Mouse (Mus musculus) heart, postnatal 4 days (tissue): ENCODE results near the gene Kcng3. TPM values are rescaled to one million over a fixed set of nuclear protein-coding genes. Genes with fewer than 3 reads are reported as not detected.

Source experiments
- DNase-seq: peaks from one replicate; pipeline ENCODE4 v3.0.0; 2021
- total RNA-seq, 2 experiments: library from RNA; stranded (reverse); gene quantifications; 2 replicates each; pipeline ENCODE4 v1.2.3; 2021

Kcng3 gene
- total RNA-seq, 2 experiments from 2014 or later: not detected

DNA sequence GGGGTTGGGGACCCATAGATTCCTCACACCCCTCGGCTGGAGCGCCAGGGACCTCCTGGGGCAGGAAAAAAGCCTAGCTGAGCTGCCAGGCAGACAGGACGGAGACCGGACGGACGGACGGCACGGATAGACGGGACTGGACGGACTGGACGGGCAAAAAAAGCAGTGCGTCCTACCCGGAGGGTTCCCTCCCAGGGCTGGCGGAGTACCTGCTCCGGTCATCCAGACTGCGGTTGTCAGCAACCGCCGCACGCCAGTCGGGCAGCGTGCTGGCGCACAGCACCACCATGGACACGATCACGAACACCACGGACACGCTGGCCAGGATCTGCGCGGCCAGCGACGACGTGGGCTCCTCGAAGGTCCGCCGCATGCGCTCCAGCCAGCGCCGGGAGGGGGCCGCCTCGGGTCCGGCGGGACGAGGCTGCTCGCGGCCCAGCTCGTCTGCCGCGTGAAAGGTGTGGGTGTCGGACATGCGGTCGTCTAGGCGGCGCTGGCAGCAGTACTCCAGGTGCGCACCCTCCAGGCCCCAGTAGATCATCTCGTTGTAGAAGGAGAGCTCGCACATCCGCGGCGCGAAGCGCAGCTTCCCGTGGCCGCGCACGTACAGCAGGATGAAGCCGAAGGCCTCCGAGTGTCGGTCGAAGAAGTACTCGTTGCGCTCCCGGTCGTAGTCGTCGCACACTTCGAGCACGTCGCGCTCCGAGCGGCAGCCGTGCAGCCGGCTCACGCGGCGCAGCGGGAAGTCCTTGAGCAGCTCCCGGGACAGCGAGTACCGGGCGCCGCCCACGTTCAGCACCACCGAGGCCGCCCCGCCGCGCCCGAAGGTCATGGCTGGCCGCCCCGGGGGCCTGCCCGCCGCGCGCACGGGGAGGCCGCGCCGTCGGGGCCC lies 662 bp downstream of the Kcng3 start:
- DNase-seq: peak; percentile 15

DNA sequence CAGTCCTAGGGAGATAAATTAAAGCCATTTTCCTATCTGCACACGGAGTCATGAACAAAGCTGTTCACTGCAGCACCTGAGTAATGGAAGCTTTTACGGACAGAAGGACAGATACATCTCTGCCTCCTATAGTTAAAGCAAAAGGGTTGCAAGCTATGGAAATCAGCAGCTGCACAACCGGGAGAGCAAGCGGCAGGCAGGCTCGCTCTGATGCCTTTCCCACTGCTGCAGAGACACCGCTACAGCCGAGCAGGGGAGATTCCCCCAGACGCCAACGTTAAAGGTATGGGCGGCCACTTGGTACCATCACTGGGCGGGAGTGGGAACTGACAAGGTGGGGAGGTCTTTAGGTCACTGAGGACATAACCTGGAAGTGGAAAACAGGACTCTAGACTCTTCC lies 17.8 kb downstream of the Kcng3 start:
- no peak for DNase-seq

DNA sequence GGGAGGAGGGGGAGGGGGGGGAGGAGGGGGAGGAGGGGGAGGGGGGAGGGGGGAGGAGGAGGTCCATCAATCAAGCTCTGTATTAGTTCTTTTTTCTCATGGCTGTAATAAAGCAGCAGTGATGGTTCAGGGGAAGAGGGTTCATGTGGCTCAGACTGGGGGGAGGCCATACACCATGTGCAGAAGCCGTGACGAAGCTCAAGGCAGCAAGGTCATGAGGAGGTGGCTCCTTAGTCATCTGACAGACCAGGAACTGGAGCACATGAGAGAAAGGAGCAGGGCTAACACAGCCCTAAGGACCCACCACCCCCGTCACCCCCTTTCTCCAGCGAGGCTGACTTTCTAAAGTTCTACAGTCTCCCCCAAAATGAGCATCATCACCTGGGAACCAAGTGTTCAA lies 22.2 kb downstream of the Kcng3 start:
- no peak for DNase-seq

DNA sequence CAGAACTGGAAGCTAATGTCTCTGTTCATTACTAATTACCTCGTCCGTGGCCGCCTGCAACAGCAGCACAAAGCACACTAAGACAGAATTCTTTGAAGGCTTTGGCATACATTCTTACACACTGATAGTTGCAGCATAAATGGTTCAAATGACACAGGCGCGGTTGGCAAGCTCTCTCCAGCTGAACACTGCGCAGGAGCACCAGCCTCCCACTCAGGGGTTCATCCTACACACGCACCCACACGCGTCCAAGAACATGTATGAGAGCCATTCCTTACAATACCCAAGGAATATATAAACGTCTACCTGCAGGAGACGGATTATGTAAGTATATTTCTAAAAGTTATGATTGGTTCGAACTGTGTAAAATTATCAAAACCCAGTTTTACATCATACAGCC lies 30.7 kb downstream of the Kcng3 start:
- no peak for DNase-seq

DNA sequence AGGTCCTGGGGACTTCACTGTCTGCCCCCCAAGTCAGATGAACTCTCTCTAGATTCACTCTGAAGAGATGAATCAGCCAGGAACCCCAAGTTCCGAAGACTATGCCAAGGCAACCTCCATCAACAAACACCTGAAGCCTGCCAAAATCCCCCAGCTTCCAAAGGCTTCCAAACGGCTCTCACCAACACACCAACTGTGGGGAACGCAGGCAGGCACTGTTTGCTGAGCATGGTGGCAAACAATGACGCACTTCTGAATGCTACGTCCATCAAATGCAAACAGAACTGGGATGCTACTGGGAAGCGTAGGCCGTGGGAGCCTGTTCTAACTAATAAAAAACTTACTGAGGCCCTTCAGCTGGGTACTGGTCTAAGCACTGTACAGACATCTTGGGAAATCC lies 35.7 kb downstream of the Kcng3 start:
- DNase-seq: no peak

DNA sequence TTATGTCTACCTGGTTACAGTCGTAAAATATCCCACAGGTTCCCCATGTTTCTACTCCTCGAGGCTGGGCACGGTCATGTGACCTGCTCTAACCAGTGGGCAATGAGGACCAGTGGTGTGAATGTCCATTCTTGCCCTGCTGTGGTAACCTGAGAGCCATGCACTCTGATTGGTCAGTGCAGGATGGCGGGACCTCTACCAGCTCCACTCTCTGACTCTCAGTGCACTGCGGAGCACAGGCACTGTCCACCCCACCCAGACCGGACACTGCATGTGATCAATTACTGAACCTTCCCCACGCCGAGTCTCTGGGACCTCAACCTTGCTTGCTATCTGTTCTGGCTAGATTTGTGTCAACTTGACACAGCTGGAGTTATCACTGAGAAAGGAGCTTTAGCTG lies 37.2 kb downstream of the Kcng3 start:
- DNase-seq: no peak

DNA sequence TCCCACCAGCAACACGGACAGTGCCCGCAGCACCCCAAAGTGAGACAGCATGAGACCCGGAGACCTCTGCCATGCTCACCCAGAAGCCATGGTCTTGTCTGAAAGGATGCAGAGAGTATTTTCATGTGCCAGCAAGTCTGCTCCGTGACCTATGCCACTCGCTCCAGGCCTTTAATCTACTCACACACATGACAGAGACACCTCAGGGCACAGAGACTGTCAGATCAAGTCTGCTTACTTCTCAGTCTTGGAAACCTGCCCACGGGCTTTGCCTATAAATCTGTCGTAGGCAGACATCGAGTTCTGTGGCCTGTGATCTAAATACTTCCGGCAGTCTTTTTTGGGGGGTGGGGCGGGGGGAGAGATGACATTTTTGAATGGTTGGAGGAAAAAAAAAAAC lies 38.3 kb downstream of the Kcng3 start:
- no peak for DNase-seq

DNA sequence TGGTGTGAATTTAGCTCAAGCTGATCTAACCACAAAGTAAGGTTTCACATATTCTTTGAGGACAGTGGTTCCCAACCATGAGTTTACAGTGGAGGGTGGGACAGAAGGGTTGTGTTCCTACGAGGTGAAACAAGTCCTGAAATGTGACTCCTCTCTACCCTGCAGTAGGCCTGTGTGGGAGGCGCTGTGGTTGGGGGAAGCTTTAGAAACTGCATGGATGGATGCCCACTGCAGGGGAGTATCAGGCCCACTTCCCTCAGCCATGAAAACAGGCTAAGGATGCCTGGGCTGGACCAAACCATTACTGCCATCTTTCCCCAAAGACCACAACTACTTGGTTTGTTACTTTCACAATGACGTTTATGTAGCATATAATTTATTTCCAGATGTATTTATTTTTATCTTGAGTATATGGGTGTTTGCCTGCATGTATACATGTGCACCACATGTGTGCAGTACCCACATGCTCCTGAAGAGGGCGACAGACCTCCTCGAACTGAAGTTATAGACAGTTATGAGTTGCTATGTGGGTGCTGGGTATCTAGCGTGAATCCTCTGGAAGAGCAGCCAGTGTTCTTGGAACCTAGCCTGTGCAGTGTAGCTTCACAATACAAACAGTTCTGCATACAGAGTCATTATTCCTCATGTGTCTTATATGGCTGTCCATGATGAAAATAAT lies 42.9 kb downstream of the Kcng3 start:
- DNase-seq: no peak

DNA sequence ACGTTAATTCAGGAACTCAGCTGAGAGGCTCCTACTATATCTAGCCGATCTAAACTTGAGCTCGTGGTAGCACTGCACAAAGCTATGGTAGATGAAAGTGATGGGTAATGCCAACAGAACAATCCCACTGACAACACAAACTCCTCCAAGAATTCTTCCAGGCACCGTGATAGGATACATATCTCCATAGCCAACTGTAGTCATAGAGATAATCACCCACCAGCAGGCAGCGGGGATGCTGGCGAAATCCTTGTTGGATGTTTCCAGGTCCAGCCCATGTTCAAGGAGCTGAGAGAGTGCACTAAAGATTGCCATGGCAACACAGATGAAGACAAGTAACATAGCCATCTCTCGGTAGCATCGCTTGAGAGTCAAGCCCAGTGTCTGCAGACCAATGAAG lies 44.0 kb downstream of the Kcng3 start:
- DNase-seq: no peak

DNA sequence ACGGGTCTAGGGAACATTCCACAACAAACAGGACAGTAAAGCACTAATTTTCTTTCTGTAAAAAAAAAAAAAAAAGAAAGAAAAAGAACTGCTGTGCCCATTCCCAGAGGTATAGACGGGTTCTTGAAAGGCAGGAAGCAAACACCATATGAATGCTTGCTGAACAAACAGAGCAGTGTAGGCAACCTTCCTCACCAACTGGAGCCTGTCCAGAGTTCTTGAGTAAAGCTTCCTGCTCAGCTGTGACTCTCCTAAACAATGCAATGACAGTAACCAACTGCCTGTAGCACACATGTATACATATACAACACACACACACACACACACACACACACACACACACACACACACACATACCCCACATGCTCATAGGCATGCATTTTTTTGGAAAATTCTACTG lies 49.1 kb downstream of the Kcng3 start:
- DNase-seq: no peak

DNA sequence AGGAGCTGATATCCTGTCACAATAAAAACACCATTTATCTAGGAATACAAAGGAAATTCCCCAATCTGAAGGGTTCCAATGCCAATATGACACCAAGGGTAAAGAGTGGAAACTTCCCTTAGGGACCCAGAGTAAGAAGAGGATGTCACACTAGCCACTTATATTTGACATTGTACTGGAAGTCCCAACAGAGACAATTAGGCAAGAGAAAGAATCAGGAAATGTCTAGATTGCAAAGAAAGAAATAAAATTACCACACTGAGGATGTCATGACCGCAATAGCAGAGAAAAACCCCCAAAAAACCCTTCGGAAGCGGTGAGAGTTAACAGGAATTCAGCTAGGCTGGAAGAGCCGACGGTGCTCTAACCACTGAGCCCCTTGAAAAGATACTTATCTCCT lies 51.0 kb downstream of the Kcng3 start:
- no peak for DNase-seq

DNA sequence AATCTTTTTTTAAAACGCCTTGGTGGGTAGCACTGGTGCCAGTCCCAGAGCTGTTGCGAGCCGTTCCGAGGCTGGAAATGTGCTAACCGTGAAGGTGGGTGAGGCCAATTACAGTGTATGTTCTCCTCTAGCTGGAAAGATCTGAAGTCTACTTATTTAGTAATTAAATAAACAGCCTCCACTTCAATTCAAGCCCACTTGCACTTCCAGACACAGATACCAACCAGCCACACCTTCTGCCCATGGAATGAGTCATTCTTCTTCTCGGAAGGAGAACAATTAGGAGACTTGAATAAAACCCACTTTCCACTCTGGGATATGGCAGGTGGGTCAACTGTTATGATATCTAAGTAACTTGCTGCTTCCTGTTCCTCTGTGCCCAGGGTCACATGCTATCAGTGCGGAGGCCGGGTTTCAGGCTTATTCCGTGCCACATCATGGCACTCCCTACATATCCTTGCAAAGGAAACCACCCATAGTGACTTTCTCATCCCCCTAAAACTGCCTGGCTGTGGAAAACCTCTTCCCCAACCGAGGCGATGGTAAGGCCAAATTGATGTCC lies 54.8 kb downstream of the Kcng3 start:
- DNase-seq: no peak

DNA sequence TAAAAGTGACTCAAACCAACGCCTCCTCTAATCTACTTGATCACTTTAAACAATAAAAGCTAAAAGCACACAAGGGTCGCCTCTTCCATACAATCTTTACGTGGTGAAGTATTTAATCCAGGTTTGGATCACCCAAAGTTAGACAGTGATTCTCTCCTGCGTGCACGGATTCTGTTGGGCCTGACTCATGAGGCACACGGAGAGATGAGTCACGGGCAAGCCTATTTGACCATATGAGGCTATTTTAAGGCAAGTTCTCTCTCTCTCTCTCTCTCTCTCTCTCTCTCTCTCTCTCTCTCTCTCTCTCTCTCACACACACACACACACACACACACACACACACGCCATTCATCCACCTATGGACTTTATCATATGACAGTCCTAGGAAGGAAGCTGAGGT lies 57.1 kb downstream of the Kcng3 start:
- DNase-seq: no peak

DNA sequence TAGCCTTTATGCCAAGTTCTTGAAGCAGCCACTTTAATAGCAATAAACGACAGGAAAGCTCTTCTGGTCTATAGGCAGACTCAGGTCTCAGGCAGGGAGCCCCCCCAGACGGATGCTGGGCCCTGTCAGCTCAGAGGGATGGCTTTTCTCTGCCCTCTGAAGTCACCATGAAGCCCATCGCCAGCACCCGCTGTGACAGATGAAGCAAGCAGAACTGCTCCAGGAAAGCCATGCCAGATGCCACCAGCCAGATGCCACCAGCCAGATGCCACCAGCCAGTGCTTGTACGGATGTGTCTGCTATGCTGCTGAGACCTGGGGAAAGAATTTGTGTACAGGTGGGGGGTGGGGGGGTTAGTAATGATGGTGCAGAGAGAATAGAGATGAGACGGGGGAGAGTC lies 58.6 kb downstream of the Kcng3 start:
- DNase-seq: no peak

DNA sequence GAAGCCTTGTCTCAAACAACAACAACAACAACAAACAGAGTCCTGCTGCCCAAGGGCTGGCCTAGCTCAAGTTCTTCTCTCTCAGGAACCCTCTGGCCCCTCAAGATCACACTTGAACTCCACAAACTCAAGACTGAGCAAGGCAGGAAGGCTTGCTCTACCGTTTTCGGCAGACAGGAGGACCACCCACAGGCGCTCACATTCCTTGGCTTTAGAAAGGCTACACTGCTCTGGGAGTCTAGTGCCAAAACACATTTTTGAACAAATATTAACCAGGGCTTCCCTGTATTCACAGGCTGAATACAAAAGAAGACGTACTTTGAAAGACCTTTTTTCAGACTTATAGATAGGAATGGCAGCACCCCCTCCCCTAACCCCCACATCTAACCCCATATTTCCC lies 59.3 kb downstream of the Kcng3 start:
- no peak for DNase-seq

DNA sequence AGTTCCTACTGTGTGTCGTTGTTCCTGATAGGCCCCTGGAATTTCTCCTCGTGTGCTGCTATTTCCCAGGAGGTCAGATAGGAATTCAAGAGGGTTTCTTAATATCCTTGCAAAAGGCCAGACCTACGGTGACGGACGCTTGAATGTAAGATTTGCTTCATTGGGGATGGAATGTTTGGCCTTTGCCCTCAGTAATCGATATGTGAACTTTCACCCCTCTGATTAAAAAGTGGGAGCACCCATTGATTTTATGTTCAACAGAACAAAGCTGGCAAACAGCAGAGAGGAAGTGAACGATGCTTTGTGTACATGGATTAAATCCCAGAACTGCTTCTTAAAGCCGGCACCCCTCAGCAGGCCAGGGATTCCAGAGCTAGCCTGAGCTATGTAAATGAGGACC lies 64.3 kb downstream of the Kcng3 start:
- no peak for DNase-seq

DNA sequence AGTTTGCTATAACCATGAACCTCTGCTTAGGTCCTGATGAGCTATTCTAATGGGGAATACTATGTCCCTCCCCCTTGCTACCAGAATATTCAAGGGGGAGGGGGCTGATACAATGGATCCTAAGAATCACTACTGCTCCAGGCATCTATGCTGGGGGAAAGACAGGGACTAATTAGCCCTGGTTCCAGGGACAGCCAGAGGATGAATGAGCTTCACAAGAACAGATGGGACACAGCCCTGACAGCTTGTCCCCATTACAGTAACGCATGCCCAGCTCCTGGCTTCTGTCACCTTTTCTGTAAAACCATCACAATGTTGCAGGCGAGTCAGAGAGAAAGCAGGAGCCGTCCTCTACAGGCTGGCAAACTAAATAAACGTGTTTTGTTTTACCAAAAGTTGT lies 66.2 kb downstream of the Kcng3 start:
- DNase-seq: no peak

DNA sequence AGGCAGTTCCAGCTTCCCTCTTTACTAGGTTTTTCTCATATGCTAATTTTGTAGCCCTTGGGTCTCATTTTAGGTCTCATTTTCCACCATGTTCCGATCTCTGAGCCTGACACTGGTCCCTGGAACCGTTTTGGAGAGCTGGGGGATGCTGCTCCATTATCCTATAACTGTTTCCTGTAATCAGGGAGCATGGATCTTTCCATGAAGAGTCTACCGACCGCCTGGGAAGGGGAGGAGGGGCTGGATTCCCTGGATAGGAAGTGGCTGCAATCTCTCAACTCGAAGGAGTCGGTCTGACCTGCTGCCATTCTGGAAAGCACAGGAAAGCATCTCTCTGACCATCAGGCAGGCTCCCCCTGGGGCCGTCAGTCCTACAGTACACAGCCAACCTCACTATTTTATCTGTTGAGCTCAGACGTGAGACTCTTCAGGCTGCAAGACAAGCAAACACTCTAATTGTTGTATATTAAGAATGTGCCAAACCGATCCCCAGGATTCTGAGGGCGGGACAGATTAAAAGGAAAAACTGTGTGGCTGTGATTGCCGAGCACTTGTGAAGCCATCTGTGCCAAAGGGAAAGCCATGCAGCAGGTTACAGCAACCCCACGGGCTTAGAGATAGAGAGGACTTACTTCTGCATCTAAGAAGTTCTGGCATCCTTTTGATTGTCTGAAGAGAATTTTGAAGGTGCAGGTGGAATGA lies 67.4 kb downstream of the Kcng3 start:
- DNase-seq: no peak

DNA sequence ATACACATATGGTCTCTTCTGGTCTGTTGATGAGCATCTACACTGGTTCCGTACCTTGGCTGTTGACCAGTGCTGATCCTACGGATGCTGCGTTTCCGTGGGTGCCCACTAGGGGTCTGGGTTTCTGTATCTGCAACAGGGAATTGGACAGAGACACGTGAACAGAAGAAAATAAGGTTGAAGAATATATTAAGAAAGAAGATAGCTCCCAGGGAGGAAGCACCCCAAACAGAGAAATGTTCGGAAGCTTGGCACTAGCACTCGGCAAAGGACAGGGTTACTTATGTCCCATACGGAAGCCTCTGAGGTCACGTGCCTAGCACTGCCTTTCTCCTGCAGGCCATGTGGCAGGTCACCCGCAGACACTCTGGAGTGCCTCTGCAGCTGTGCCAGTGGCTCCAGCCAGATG lies 68.0 kb downstream of the Kcng3 start:
- peak; percentile 71 for DNase-seq

DNA sequence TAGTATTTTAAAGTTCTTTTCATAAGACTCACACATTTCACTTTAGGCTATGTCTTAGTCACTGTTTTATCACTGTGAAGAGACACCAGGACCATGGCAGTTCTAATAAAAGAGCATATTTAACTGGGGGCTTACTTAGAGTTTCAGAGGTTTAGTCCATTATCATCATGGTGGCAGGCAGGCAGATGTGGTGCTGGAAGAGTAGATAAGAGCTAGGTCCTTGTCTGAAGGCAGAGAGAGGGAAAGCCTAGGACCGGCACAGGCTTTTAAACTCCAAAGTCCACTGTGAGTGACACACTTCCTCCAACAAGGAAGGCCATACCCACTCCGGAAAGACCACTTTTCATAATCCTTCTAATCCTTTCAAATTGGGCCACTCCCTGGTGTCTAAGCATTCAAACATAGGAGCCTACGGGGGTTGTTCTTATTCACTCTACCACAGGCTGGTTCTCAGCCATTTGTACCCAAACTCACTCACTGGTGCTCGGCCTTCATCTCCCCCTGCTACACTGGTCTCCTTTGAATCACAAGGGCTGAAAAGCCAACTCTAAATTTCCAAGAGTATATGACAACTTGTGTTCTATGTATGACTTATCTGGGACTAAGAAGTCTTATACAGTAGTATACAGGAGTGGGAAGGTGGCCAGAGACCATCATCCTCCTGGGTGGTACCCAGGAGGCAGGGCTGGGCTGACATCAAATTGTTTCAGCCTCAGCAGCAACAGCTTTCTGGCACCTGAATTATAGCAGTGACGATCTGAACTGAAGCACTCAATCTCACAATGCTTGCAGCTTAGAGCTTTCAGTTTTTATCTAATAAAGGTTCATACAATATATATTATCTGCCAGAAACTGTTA lies 69.3 kb downstream of the Kcng3 start:
- DNase-seq: no peak

DNA sequence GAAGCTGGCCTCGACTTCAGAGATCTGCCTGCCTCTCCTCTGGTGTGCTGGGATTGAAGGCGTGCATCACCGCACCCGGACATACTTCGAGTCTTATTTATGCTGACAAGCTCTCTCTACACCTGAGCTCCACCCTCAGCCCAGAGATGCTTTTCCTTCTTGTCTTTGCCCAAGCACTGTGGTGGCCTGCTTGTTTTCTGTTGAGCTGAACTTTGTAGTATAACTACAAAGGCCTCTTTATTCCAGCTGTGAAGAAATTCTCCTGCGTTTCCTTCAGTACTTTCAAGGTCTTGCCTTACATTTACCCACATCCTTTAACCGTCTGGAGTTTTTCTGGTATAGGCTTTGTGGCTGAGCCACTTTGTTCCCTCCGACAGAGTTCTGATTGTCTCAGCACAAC lies 72.6 kb downstream of the Kcng3 start:
- no peak for DNase-seq

DNA sequence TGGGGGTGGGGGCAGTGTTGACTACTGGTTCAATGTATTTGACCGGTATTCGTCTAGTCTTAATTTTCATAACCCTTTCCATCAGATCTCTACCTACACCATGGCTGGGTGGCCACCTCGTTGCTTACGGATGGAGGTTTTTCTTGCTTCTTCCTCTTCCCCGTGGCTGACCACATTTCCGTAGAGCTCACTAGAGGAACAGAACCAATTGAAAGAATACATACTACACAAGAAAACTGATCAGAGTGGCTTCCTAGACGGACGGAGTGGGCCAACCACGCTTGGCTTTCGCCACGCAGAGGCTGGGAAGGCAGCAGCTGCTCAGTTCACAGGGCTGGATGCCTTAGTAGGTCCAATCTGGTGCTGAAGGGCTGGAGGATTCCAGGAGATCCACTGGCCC lies 75.9 kb downstream of the Kcng3 start:
- DNase-seq: no peak
